Mouse (Mus musculus) cerebellum, adult 2 months (tissue): ENCODE data around the gene Cgn. TPM values are rescaled to one million over a fixed set of nuclear protein-coding genes. Genes with fewer than 3 reads are reported as not detected.

Experiments used
- DNase-seq, 2 experiments: peaks; one replicate each; pipeline ENCODE4 v3.0.0; 2021
- H3K27ac ChIP-seq: fragments of 200-500 bp; 2 replicates; pipeline ENCODE4 v1.5.1; 2012; ENCODE audit warnings: low read length, control low read depth, inconsistent platforms; ENCODE audit not compliant: insufficient read depth
- H3K27me3 ChIP-seq: fragments of 200-500 bp; 2 replicates; pipeline ENCODE4 v1.6.1; 2012; ENCODE audit warnings: inconsistent platforms, mild to moderate bottlenecking, low read length, moderate library complexity; ENCODE audit not compliant: control insufficient read depth, insufficient read depth
- H3K4me1 ChIP-seq: fragments of 200-500 bp; 2 replicates; pipeline ENCODE4 v1.6.1; 2011; ENCODE audit warnings: low read length; ENCODE audit not compliant: control insufficient read depth, insufficient read depth
- H3K4me3 ChIP-seq: fragments of 200-500 bp; replicated peaks from 2 replicates; pipeline ENCODE3; 2011; ENCODE audit warnings: mild to moderate bottlenecking, low read depth, low read length, control low read depth; ENCODE audit not compliant: insufficient read depth
- CTCF ChIP-seq: fragments of 200-500 bp; IDR thresholded peaks from 2 replicates; pipeline ENCODE4 v1.5.1; 2011; ENCODE audit warnings: low read depth, mild to moderate bottlenecking, control low read depth, low read length, moderate library complexity, borderline replicate concordance; ENCODE audit not compliant: insufficient read depth
- POLR2A ChIP-seq: fragments of 200-500 bp; IDR thresholded peaks from 2 replicates; pipeline ENCODE4 v1.6.1; 2011; ENCODE audit warnings: low read length, control low read depth, borderline replicate concordance; ENCODE audit not compliant: insufficient read depth
- WGBS: fragments of 180-500 bp; shearing (Covaris S2); methylation state at CpG from one replicate; pipeline ENCODE4 v1.1.7; 2018; 5-methylcytosine and 5-hydroxymethylcytosine counted together
- polyA plus RNA-seq: library from polyadenylated mRNA; depleted of rRNA; stranded (reverse); fragments of >200 nt; gene quantifications from 2 replicates; pipeline ENCODE4 v1.2.3, GENCODE M21; 2012

Gene Cgn
- polyA plus RNA-seq, 1 experiment: 5.3 TPM

DNA sequence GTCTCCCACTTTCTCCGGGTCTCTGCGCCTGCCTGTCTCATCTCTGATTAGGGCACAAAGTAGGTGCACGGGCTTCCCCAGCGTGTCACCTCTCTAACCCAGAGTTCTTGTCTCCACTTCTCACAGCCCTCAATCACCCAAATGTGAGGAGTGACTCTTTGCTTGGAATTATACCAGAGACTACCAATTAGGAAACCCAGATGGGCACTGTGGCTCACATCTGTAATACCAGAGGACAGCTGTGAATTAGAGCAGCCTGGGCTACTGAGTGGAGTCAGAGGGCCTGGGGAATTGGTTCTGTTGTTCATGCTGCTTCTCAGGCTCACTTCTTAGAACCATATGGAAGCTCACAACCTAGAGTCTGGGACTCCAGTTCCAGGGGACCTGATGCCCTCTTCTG is 18.7 kb upstream of the Cgn start:
- TF ChIP-seq CTCF: no peak
- no peak for TF ChIP-seq POLR2A
- Histone ChIP-seq H3K4me1 (peaks cover 4% of the 10 kb centered on the region; the same call in 1 of the 2 replicates), H3K27me3 (no peaks in the 10 kb centered on the region), H3K4me3 (no peak overlapping the region), H3K27ac (no peak overlapping the region)
- 86% methylated on average over 4 of the region's 4 CpGs for WGBS
- no peak for DNase-seq

DNA sequence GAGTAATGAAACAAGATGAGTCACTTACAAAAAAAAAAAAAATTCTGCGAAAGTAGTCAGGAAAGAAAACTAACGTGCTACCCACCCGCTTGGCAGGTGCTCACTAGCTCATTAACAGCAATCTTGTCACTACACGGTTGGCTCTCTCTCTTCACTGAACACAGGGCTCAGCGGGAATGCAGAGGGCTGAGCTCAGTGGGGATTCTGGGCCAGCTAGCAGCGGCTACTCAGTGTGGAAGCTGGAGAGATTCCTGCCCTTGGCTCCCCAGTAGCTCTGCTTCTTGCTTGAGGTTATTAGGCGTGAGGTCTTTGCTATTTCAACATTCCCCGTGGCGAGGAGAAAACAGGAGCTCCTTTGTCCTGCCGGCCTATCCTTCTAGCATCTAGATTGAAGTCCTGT is 17.9 kb upstream of the Cgn start:
- DNase-seq: peak; percentile 37 to 40
- Histone ChIP-seq H3K4me1 (peaks cover 4% of the 10 kb centered on the region; the same call in 1 of the 2 replicates), H3K4me3 (no peak overlapping the region), H3K27me3 (no peaks in the 10 kb centered on the region), H3K27ac (no peak overlapping the region)
- TF ChIP-seq POLR2A (no peak), CTCF (no peak)
- WGBS: 4% methylated on average over 10 of the region's 10 CpGs

DNA sequence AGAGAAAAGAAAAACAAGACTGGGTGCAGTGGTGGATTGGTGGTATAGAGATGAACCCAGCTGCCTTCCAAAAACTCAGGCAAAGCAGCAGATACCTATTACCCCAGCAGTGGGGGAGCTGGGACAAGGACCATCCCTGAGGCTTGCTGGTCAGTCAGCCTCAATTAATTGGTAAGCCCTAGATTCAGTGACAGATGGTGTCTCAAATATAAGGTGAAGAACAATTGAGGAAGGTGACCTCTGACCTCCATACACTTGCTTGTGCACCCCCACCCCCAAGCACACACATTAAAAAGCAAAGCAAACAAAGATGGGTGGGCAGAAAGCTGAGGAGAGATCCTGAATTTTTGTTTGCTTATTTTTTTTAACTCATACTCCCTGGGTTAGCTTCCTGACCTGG is 9.9 kb upstream of the Cgn start:
- Histone ChIP-seq H3K4me1 (no peaks in the 10 kb centered on the region), H3K4me3 (no peak overlapping the region), H3K27me3 (no peaks in the 10 kb centered on the region), H3K27ac (no peak overlapping the region)
- no peak for DNase-seq
- no peak for TF ChIP-seq CTCF
- TF ChIP-seq POLR2A: no peak

DNA sequence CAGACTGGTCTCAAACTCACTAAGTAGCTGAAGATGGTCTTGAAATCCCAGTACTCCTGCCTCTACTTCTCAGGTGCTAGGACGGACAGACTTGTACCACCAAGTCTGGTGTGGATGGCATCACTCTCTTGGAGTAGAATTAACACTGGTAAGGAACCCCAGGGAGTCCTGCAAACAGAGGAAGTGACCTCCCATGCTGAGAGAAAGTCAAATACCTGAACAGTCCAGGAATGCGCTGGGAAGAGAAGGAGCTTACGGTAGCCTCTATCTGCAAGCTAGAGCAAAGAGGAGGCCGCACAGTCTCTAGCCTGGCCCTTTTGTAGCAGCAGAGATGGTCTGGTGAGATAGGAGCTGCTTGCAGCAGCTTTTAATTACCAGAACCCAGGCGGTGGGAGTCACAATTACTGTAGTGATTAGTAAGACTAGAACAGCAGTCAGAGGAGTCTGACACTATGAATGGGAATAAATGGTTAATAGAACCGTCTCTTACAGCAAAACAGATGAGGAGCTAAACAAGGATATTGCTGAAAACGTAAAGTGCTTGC is 9.4 kb upstream of the Cgn start:
- Histone ChIP-seq H3K27ac (no peak overlapping the region), H3K4me3 (no peak overlapping the region), H3K27me3 (no peaks in the 10 kb centered on the region), H3K4me1 (no peaks in the 10 kb centered on the region)
- TF ChIP-seq POLR2A: no peak
- TF ChIP-seq CTCF: no peak
- DNase-seq: no peak
- WGBS: 86% methylated on average over 7 of the region's 7 CpGs

DNA sequence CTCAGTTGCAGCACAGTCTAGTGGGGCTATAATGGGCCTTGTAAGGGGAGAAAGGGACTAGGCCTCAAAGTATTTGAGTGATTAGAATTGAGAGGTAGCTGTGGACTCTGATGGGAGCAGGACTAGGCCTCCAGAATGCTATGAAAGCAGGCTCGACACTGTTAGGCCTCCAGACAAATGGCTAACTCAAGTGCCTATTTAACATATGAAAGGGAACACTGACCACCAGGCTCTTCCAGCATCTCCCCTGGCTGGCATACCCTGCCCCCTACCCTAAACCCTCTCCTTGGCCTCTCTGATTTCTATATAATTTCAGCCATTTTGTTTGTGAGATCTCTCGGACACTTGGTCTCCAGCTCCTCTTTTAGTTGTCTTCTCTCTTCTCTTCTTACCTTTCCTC is 8.1 kb upstream of the Cgn start:
- H3K27me3 ChIP-seq: no peaks in the 10 kb centered on the region
- H3K4me1 ChIP-seq: no peaks in the 10 kb centered on the region
- no peak overlapping the region for H3K27ac ChIP-seq
- no peak for DNase-seq
- TF ChIP-seq POLR2A (no peak), CTCF (no peak)
- no peak overlapping the region for H3K4me3 ChIP-seq
- 65% methylated on average over 2 of the region's 2 CpGs for WGBS

DNA sequence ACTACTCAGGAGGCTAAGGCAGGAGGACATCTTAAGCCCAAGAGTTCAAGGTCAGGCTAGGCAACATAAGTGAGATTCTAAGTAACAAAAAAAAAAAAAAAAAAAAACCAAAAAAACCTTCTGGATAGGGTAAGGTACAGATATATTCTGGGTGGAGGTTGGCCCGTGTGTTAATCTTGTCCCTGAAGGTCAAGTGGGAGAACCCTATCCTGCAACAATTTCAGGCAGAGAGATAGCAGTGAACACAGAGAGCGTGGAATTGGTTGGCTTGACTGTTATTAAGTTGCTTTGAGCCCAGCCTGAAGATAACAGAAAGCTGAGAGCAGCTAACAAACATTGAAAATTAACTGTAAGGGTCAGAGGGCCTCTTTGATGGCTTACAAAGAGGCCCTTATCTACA is 7.4 kb upstream of the Cgn start:
- no peak overlapping the region for H3K4me3 ChIP-seq
- TF ChIP-seq CTCF: no peak
- TF ChIP-seq POLR2A: no peak
- DNase-seq: no peak
- no peaks in the 10 kb centered on the region for H3K4me1 ChIP-seq
- WGBS: 94% methylated on average over 2 of the region's 2 CpGs
- H3K27ac ChIP-seq: no peak overlapping the region
- no peaks in the 10 kb centered on the region for H3K27me3 ChIP-seq

DNA sequence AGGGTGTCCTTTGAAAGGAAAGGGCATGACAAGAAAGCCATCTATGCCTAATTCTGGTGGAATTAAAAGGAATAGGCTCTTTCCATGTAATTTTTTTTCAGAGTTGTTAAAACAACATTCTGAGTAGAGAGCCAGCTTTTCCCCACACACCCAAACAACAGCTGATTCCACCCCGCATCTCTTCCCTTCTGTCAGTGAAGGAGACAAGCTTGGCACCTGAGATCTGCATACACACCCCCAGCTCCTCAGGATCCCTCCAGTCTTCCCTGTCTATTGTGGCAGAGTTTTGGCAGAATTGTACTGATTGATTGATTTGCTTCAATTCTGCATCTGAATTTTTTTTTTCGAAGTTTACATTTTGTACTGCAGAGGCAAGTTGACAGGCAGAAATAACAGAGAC is 6.0 kb upstream of the Cgn start:
- H3K4me3 ChIP-seq: no peak overlapping the region
- H3K27ac ChIP-seq: no peak overlapping the region
- 81% methylated on average over 2 of the region's 2 CpGs for WGBS
- no peaks in the 10 kb centered on the region for H3K4me1 ChIP-seq
- no peak for DNase-seq
- TF ChIP-seq POLR2A: no peak
- no peak for TF ChIP-seq CTCF
- no peaks in the 10 kb centered on the region for H3K27me3 ChIP-seq

DNA sequence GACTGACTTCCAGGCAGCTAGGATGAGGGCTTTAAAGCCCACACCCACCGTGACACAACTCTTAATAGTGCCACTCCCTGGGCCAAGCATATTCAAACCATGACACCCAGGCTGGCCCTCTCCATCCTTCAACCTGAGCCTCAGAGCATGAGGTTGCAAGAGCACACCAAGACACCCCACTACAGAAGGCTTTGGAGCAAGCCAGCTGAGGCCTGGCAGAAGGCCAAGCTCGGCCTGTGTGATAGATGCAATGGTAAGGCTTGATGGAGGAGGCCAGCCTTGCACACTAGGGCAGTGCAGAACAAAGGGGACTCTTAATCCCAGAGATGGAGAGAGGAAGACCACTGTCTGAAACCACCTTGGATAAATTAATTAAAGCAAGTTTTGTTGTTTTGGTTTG is 3.2 kb upstream of the Cgn start:
- Histone ChIP-seq H3K27ac (no peak overlapping the region), H3K27me3 (no peaks in the 10 kb centered on the region), H3K4me1 (no peaks in the 10 kb centered on the region), H3K4me3 (no peak overlapping the region)
- DNase-seq: peak; percentile 18 to 20
- TF ChIP-seq POLR2A (no peak), CTCF (no peak)
- WGBS: 46% methylated on average over 2 of the region's 2 CpGs
